ENCODE assay signal across 8 mouse cellular contexts in genomic region chr1:172202894-172203522, GRCm38 (mm10). TPM values are rescaled to one million over a fixed set of nuclear protein-coding genes. Genes with fewer than 3 reads are reported as not detected.
DNase-seq lines count a peak whose midpoint lies in the region; ATAC-seq and TF ChIP-seq lines count a peak whose summit lies in the region.

No protein-coding gene starts in this region.

- no peaks in the 10 kb centered on the region for H3K9me3 ChIP-seq in kidney, postnatal 0 days (replicated peaks; ENCODE audit: low read length)
- H3K9me3 ChIP-seq in heart, embryonic 14.5 days (ENCODE audit: control insufficient read depth, low read length): no peaks in the 10 kb centered on the region
- H3K9me3 ChIP-seq in midbrain, embryonic 11.5 days (ENCODE audit: control insufficient read depth, low read length): no peaks in the 10 kb centered on the region

- peak; percentile 46 for DNase-seq in kidney, postnatal 0 days (ENCODE audit: low spot score)
- no peak for DNase-seq in kidney, adult 18-20 months
- peak; percentile 26 to 37 for DNase-seq in cerebellum, postnatal 36 days
- peak; percentile 98 for DNase-seq in midbrain, embryonic 11.5 days (ENCODE audit: low spot score, missing footprints)
- DNase-seq in urinary bladder, postnatal 36 days (ENCODE audit: low spot score in 2 of 2): no peak
- DNase-seq in natural killer cell, adult 2 months (ENCODE audit: low spot score in 2 of 2): no peak

- H3K27ac ChIP-seq in kidney, postnatal 0 days: peak overlapping the region; percentile 79
- H3K27ac ChIP-seq in heart, embryonic 14.5 days (replicated peaks in 1 of 2; ENCODE audit: control insufficient read depth in 1 of 2, insufficient read depth in 1 of 2, low read depth in 2 of 2, low read length in 2 of 2): peak overlapping the region; percentile 57 to 92
- H3K27ac ChIP-seq in midbrain, embryonic 11.5 days (ENCODE audit: low read depth, low read length): peak overlapping the region; percentile 97

- H3K27me3 ChIP-seq in kidney, postnatal 0 days (ENCODE audit: insufficient read depth, low read length): no peaks in the 10 kb centered on the region
- H3K27me3 ChIP-seq in heart, embryonic 14.5 days (ENCODE audit: control insufficient read depth, insufficient read depth, low read length): no peaks in the 10 kb centered on the region
- no peaks in the 10 kb centered on the region for H3K27me3 ChIP-seq in midbrain, embryonic 11.5 days (ENCODE audit: control insufficient read depth, insufficient read depth, low read length)

- H3K4me2 ChIP-seq in kidney, postnatal 0 days (ENCODE audit: low read length): 0 out of 2 replicates have a peak overlapping the region, but pooled peaks have one; percentile 9
- H3K4me2 ChIP-seq in heart, embryonic 14.5 days (ENCODE audit: low read length): peak overlapping the region; percentile 72
- H3K4me2 ChIP-seq in midbrain, embryonic 11.5 days: peak overlapping the region; percentile 95

- 29% methylated on average over 2 of the region's 2 CpGs for WGBS in kidney, postnatal 0 days
- 30% methylated on average over 2 of the region's 2 CpGs for whole genome bisulfite sequencing in heart, embryonic 14.5 days
- 6% methylated on average over 2 of the region's 2 CpGs for WGBS in midbrain, embryonic 11.5 days

- ATAC-seq in kidney, postnatal 0 days (replicated peaks; ENCODE audit: low FRiP score, low read depth): peak; percentile 5; the same call in 1 of the 2 replicates
- ATAC-seq in heart, embryonic 14.5 days (ENCODE audit: insufficient number of reproducible peaks, insufficient read depth, low FRiP score, low read depth): no peak
- ATAC-seq in midbrain, embryonic 11.5 days (ENCODE audit: low FRiP score): peak; percentile 76
- ATAC-seq in activated CD4-positive, CD25-positive, alpha-beta regulatory T cell, adult 4 months: no peak

- TF ChIP-seq CTCF in kidney, postnatal 0 days (IDR thresholded peaks at IDR 0.05; ENCODE audit: low read depth): no peak

- H3K9ac ChIP-seq in kidney, postnatal 0 days (ENCODE audit: low read depth, low read length): 0 out of 2 replicates have a peak overlapping the region, but pooled peaks have one; percentile 5
- H3K9ac ChIP-seq in heart, embryonic 14.5 days (ENCODE audit: low read length): peak overlapping the region; percentile 57
- peak overlapping the region; percentile 93 for H3K9ac ChIP-seq in midbrain, embryonic 11.5 days (ENCODE audit: low read length)

- H3K4me1 ChIP-seq in kidney, postnatal 0 days (replicated peaks; ENCODE audit: insufficient read depth, low read length): peaks cover 53% of the 10 kb centered on the region
- H3K4me1 ChIP-seq in heart, embryonic 14.5 days (ENCODE audit: control insufficient read depth in 2 of 2, insufficient read depth in 2 of 2, low read length in 2 of 2): peaks cover 50 to 69% of the 10 kb centered on the region in 2 experiments
- peaks cover 68% of the 10 kb centered on the region for H3K4me1 ChIP-seq in midbrain, embryonic 11.5 days (ENCODE audit: control insufficient read depth, insufficient read depth, low read length)

- peaks cover 20% of the 10 kb centered on the region; the same call in 1 of the 2 replicates for H3K36me3 ChIP-seq in kidney, postnatal 0 days (ENCODE audit: insufficient read depth, low read length)
- H3K36me3 ChIP-seq in heart, embryonic 14.5 days (ENCODE audit: control insufficient read depth, insufficient read depth, low read length): peaks cover 41% of the 10 kb centered on the region
- peaks cover 14% of the 10 kb centered on the region for H3K36me3 ChIP-seq in midbrain, embryonic 11.5 days (ENCODE audit: control insufficient read depth, insufficient read depth, low read length)

- H3K4me3 ChIP-seq in kidney, postnatal 0 days (replicated peaks; ENCODE audit: low read depth, low read length): no peak overlapping the region
- 0 out of 4 replicates have a peak overlapping the region, but pooled peaks of 1 of the 2 experiments have one; percentile 11 for H3K4me3 ChIP-seq in heart, embryonic 14.5 days (ENCODE audit: control insufficient read depth in 1 of 2, insufficient read depth in 1 of 2, low read depth in 1 of 2, low read length in 2 of 2)
- peak overlapping the region; percentile 84 for H3K4me3 ChIP-seq in midbrain, embryonic 11.5 days (ENCODE audit: low read depth, low read length)

RNA-seq across cellular contexts. Expression of gene Pea15a, which starts 3.6 kb away (rescaled TPM):
- polyA plus RNA-seq in kidney, postnatal 0 days (2015; fragmentation: Nextera tagmentation; extraction: Ambion mirVana): 91.8 and 103 TPM in 2 replicates
- polyA plus RNA-seq in heart, embryonic 14.5 days (2014; fragmentation: Nextera tagmentation; extraction: Ambion mirVana): 160 and 166 TPM in 2 replicates
- 332 and 337 TPM in 2 replicates for polyA plus RNA-seq in midbrain, embryonic 11.5 days (2014; fragmentation: Nextera tagmentation; extraction: Ambion mirVana)
- polyA plus RNA-seq in activated CD4-positive, CD25-positive, alpha-beta regulatory T cell, adult 4 months (2017; shearing (Covaris generic)): 10 to 100 TPM; 42.0 to 43.1 TPM

RNA-seq across cellular contexts. Expression of gene Casq1, which starts 16.7 kb away (rescaled TPM):
- polyA plus RNA-seq in kidney, postnatal 0 days (2015; fragmentation: Nextera tagmentation; extraction: Ambion mirVana): 2.4 and 3.1 TPM in 2 replicates
- polyA plus RNA-seq in heart, embryonic 14.5 days (2014; fragmentation: Nextera tagmentation; extraction: Ambion mirVana): 138 and 148 TPM in 2 replicates
- polyA plus RNA-seq in midbrain, embryonic 11.5 days (2014; fragmentation: Nextera tagmentation; extraction: Ambion mirVana): 1.4 and 2.1 TPM in 2 replicates
- polyA plus RNA-seq in activated CD4-positive, CD25-positive, alpha-beta regulatory T cell, adult 4 months (2017; shearing (Covaris generic)): not detected

RNA-seq across cellular contexts. Expression of gene Dcaf8, which starts 55.1 kb away (rescaled TPM):
- polyA plus RNA-seq in kidney, postnatal 0 days (2015; fragmentation: Nextera tagmentation; extraction: Ambion mirVana): 110 and 123 TPM in 2 replicates
- 101 and 104 TPM in 2 replicates for polyA plus RNA-seq in heart, embryonic 14.5 days (2014; fragmentation: Nextera tagmentation; extraction: Ambion mirVana)
- 93.9 and 100.0 TPM in 2 replicates for polyA plus RNA-seq in midbrain, embryonic 11.5 days (2014; fragmentation: Nextera tagmentation; extraction: Ambion mirVana)
- polyA plus RNA-seq in activated CD4-positive, CD25-positive, alpha-beta regulatory T cell, adult 4 months (2017; shearing (Covaris generic)): 10 to 100 TPM; 51.0 to 78.8 TPM

RNA-seq across cellular contexts. Expression of gene Atp1a4, which starts 55.2 kb away (rescaled TPM):
- not detected in 2 replicates for polyA plus RNA-seq in kidney, postnatal 0 days (2015; fragmentation: Nextera tagmentation; extraction: Ambion mirVana)
- 0.23 and 0.26 TPM in 2 replicates for polyA plus RNA-seq in heart, embryonic 14.5 days (2014; fragmentation: Nextera tagmentation; extraction: Ambion mirVana)
- polyA plus RNA-seq in midbrain, embryonic 11.5 days (2014; fragmentation: Nextera tagmentation; extraction: Ambion mirVana): not detected in 2 replicates
- polyA plus RNA-seq in activated CD4-positive, CD25-positive, alpha-beta regulatory T cell, adult 4 months (2017; shearing (Covaris generic)): not detected

RNA-seq across cellular contexts. Expression of gene Igsf8, which starts 58.4 kb away (rescaled TPM):
- 39.0 and 43.0 TPM in 2 replicates for polyA plus RNA-seq in kidney, postnatal 0 days (2015; fragmentation: Nextera tagmentation; extraction: Ambion mirVana)
- polyA plus RNA-seq in heart, embryonic 14.5 days (2014; fragmentation: Nextera tagmentation; extraction: Ambion mirVana): 20.7 and 24.7 TPM in 2 replicates
- 47.2 and 55.1 TPM in 2 replicates for polyA plus RNA-seq in midbrain, embryonic 11.5 days (2014; fragmentation: Nextera tagmentation; extraction: Ambion mirVana)
- 1 to 10 TPM; 3.4 to 3.8 TPM for polyA plus RNA-seq in activated CD4-positive, CD25-positive, alpha-beta regulatory T cell, adult 4 months (2017; shearing (Covaris generic))

Comparison
In these comparisons a context has a peak if more than half of its experiments do, and no peak if none do; other contexts are left out.
1. DNase-seq: peak in kidney, postnatal 0 days (single experiment), cerebellum, postnatal 36 days (2 of 2) and midbrain, embryonic 11.5 days (single experiment); none in kidney, adult 18-20 months (single experiment), urinary bladder, postnatal 36 days (0 of 2) and natural killer cell, adult 2 months (0 of 2).
2. ATAC-seq: peak in kidney, postnatal 0 days (single experiment) and midbrain, embryonic 11.5 days (single experiment); none in heart, embryonic 14.5 days (single experiment) and activated CD4-positive, CD25-positive, alpha-beta regulatory T cell, adult 4 months (single experiment).
3. H3K4me2 ChIP-seq: peak in every context shown above with its lines; median percentile 95 in midbrain, embryonic 11.5 days; 72 in heart, embryonic 14.5 days; 9 in kidney, postnatal 0 days.
4. H3K9ac ChIP-seq: peak in every context shown above with its lines; median percentile 93 in midbrain, embryonic 11.5 days; 57 in heart, embryonic 14.5 days; 5 in kidney, postnatal 0 days.
5. RNA of gene Casq1, which starts 16.7 kb away (polyA plus RNA-seq): 138 to 148 TPM in heart, embryonic 14.5 days; 2.4 to 3.1 TPM in kidney, postnatal 0 days, 1.4 to 2.1 TPM in midbrain, embryonic 11.5 days and not detected in activated CD4-positive, CD25-positive, alpha-beta regulatory T cell, adult 4 months; every median in the first group is over 10 times any median in the second.
6. Peak in every context shown above with its lines, with median percentiles within 50 percentile points of each other: H3K27ac ChIP-seq.